Mouse (Mus musculus): Measurements from ENCODE around the gene Ggnbp2.

Ggnbp2 gene

GRCm38 (mm10) chr11:84822487-84822886 lies 48.1 kb downstream of the Ggnbp2 start:
- DNase-seq = no peak

DNA sequence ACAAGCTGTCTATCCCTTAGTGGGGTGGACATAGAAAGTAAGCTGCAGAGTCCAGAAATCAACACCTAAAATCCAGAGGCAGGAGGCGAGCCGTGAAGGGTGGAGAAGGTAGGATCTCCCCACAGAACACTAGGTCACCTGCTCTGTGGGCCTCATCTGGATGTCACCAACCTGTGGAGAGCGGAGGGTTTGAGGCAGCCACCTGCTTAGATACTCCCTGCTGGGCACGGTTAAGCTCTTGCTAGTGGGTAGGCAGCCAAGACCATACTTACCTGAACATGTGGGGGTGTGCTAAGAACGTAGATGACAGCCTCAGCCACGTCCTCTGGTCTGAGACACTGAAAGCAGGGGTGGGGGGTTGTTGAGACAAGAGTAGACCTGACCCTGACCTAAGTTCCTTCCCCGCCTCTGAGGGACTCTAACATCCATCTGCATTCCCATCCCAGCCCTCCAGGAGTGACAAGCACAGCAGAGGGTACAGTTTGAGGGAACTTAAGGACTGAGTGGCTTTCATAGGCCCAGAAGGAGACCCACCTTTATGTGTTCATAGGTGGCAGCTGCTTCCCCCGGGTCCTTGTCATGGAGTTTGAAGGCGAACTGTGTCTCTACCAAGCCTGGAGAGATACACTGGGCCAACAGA lies 49.4 kb downstream of the Ggnbp2 start:
- no peak for DNase-seq

- peak; percentile 94 for DNase-seq
Observed at GRCm38 (mm10) chr11:84818961-84819692, 51.5 kb downstream of the Ggnbp2 start, which contains the start of gene Mrm1. Gene Mrm1 (minus strand): TSS chr11:84819515.

GRCm38 (mm10) chr11:84818085-84818960 lies 52.3 kb downstream of the Ggnbp2 start:
- DNase-seq = peak; percentile 81

DNA sequence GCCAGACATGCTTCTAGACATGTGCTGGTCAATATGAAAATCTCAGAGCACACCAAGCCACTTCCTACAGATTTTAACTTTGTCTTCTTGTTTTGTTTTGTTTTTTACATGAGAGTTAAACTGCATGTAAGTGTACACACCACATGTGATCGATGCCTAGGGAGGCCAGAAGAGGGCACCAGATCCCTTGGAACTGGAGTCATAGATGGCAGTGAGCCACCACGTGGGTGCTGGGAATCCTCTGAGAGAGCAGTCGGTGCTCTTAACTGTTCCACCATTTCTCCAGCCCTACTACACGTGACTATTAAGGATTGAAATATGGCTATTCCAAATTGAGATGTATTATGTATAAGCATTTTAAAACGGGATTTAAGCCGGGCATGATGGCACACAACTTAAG lies 53.3 kb downstream of the Ggnbp2 start:
- no peak for DNase-seq

DNA sequence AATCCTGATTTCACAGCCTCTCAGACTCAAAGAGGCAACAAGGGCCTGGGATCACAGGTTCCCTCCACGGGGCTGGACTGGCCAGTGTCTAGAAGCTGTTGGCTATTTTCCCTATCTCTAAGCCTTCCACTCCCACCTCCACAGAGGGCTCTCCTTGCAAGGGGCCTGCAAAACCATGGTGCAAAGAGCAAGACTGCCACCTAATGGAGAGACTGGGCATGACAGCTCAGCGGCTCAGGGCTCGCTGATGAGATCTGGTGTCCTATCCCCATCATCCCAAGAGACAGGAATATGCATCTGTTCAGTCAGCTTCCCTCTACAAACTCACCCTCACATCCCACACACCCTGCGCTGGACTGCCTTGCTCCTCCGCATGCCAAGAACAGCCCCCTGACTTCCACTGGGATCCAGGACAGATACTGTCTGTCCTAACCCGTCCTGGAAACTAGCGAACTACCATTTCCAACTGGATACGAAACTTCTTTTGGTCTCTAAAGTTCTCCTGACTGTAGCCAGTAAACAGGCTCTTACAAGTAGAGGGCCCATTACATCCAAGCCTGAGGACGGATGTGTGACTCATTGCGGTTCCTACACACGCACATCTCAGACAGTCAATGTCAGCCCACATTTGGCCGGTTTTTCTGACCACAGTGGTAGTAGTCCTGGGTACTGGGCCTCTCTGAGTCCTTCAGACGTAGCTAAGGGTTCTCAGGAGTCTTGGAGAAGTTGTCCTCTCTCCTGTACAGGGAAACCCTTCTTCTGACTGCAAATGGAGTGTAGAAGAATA lies 56.7 kb downstream of the Ggnbp2 start:
- peak; percentile 75 for DNase-seq

- no peak for DNase-seq
Observed at GRCm38 (mm10) chr11:84804373-84804772, 66.2 kb downstream of the Ggnbp2 start.

- DNase-seq = peak; percentile 66
Observed at GRCm38 (mm10) chr11:84797627-84798353, 72.8 kb downstream of the Ggnbp2 start.

GRCm38 (mm10) chr11:84797026-84797425 lies 73.6 kb downstream of the Ggnbp2 start:
- no peak for DNase-seq

DNA sequence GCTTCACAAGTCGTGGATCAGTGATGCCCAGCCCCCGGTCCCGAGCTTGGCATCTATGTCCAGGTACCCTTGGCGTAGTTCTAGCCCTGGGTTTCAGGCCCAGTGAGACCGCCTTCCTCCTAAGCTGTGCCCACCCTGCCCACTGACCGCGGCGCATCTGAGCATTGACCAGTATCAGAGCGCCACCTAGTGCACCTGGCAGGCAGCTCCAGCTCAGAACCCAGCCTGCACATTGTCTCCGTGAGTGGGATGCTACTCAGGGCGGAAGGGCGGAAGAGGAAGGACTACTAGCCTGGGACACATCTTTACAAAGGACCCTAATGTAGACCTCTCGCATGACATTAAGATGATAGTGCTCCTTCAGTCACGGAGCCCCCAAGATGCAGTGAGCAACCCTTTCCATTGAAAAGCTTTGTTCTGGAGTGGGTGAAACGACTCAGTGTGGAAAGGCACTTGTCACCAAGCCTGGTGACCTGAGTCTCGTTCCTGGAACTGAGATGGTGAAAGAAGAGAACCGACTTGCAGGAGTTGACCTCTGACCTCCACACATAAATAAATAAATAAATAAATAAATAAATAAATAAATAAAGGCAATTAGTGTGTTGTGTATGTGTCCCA lies 76.0 kb downstream of the Ggnbp2 start:
- DNase-seq = peak; percentile 33

- no peak for DNase-seq
Observed at GRCm38 (mm10) chr11:84793545-84793944, 77.1 kb downstream of the Ggnbp2 start.

DNA sequence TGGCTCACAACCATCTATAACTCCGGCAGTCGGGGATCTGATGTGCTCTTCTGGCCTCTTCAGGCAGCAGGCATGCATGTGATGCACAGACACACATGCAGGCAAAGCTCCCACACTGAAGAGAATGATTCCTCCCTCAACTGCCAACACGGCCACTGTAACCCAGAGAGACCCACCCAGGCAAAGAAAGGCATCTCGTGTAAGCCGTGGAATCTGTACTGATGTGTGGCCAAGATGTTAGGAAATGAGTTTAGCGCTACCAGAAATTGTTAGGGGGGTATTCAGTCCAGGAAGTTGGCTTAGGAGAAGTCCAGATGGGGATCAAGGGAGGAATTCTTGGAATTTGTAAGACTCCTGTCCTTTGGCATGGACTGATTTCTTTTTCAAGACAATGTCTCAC lies 80.2 kb downstream of the Ggnbp2 start:
- no peak for DNase-seq
